Mouse (Mus musculus): ENCODE results near the gene Dot1l. TPM values are rescaled to one million over a fixed set of nuclear protein-coding genes. Genes with fewer than 3 reads are reported as not detected.
"Not testable (repeated sequence)": the region's sequence is repeated elsewhere in the genome, so short reads cannot be mapped to it uniquely, and the experiment has no call there.

Dot1l gene
- total RNA-seq, 2 experiments from 2014 or later = 62.1 TPM

DNA sequence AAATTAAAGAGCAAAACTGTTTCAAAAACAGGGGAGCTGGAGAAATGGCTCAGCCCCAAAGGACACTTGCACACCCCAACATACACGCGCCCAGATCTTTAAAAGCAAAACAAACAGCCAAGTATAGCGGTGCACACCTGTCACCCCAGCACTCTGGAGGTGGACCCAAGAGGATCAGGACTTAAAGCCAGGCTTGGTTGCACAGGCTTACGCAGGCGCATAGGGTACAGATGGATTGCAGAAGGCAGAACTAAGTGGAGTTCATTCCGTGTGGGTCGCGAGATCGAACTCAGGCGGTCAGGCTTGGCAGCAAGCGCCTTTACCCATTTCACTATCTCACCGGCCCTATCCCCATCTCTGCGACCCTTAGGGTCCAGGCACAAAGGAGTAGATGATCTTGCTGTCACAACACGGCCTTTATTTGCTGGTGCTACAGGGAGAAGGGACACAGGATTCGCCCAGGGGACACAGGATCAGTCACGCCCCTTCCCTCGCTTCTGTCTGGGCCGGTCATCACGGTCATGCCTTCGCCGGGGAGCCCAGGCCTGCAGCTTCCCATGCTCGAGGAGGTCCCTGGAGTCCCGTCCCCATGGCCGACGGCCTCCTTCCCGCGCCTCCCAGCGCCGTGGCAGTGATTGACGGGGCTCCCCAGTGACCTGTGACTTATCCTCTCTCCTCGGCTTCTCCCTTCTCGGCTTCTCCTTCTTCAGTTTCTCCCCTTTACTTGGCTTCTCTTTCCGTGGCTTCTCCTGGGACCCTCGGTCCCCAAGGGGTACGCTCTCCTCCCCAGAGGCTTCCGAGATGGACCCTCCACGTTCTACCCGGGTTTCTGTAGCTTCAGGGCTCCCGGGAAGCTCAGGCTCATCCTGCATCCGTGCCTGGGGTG lies 53.3 kb downstream of the Dot1l start:
- no peak for DNase-seq
- intact Hi-C loops (cut with DNase I) = no loop called here

- intact Hi-C loops (cut with DNase I) = no loop called here
- no peak for DNase-seq
Measured at GRCm38 (mm10) chr10:80808985-80809632, 54.1 kb downstream of the Dot1l start.

DNA sequence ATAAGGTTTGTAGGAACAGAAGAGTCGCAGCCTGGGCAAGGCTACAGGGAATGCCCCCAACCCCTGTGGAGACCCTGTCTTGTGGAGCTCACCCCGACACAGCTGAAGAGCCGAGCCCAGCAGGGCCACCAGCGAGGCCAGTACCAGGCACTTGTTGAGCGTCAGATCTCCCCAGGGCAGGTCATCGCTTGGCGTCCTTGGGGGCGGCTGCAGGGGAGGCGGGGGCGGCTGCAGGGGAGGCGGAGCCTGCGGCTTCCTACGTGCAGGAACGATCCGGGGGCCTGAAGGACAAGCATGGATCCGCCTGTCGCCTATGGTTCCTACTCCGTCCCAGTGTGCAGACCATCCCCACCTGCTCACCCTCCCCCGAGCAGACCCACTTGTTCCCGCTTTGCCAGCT lies 55.1 kb downstream of the Dot1l start:
- intact Hi-C loops (cut with DNase I) = no loop called here
- DNase-seq = no peak

DNA sequence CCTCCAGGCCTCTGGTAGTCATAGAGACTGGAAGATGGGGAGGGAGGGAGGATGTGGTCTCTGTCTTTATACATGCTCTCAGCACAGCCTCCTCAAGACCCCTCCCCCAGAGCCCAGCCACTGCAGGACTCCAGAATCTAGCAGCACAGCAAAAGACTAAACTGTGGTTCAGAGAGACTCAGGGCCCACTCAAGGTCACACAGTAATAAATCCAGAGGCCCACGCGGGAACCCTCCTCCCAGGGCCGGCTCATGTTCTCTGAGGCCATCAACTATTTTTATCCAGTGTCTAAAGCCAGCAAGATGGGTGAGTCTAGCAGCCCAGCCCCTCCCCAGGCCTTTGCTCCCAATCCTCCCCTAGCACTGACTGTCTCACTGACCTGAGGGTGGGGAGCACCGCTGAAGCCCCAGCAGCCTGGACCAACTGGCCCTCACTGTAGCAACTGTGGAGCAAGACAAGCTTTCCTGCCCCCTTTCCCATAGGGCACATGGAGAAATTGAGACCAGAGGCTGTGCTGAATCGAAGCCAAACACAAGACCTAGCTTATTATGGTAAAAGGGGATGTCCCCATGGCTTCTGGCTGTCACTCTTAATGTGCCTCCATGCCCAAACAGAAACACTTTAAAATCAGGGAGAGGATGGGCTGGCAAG lies 57.5 kb downstream of the Dot1l start:
- no peak for DNase-seq
- intact Hi-C loops (cut with DNase I) = no loop called here

GRCm38 (mm10) chr10:80813366-80813765 lies 58.4 kb downstream of the Dot1l start, which contains the start of gene Jsrp1:
Jsrp1 (minus strand) TSS chr10:80813498.
- intact Hi-C loops (cut with DNase I) = no loop called here

DNA sequence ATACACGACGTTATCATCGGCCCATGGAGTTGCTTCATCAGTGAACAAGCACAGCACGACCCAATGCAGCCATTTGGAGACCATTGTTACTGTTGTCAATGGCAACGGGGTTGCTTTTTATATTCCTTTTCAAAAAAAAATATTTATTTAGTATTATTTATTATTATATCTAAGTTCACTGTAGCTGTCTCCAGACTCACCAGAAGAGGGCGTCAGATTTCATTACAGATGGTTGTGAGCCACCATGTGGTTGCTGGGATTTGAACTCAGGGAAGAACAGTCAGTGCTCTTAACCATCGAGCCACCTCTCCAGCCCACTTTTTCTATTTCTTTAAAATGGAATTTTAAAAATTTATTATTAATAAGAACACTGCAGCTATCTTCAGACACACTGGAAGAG lies 59.8 kb downstream of the Dot1l start:
- no peak for DNase-seq
- intact Hi-C loops (cut with DNase I) = no loop called here

More at GRCm38 (mm10) chr10:80813366-80813765, 58.4 kb downstream of the Dot1l start, which contains the start of gene Jsrp1:
- DNase-seq = no peak

- intact Hi-C loops (cut with DNase I); DNase-seq: not testable (repeated sequence)
Measured at GRCm38 (mm10) chr10:80816303-80816702, 61.3 kb downstream of the Dot1l start.

GRCm38 (mm10) chr10:80817164-80817563 lies 62.2 kb downstream of the Dot1l start:
- no peak for DNase-seq
- intact Hi-C loops (cut with DNase I) = no loop called here

DNA sequence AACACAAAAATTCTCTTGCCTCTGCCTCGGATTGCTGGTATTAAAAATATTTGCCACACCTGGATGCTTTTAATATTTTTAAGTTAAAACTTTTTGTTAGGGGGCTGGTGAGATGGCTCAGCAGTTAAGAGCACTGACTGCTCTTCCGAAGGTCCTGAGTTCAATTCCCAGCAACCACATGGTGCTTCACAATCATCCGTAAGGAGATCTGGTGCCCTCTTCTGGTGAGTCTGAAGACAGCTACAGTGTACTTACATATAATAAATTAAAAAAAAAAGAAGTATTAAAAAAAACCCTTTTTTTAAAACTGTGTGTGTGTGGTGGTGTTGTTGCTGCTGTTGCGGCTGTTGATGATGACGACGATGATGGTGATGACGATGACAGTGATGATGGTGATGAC lies 62.9 kb downstream of the Dot1l start:
- intact Hi-C loops (cut with DNase I); DNase-seq: not testable (repeated sequence)

DNA sequence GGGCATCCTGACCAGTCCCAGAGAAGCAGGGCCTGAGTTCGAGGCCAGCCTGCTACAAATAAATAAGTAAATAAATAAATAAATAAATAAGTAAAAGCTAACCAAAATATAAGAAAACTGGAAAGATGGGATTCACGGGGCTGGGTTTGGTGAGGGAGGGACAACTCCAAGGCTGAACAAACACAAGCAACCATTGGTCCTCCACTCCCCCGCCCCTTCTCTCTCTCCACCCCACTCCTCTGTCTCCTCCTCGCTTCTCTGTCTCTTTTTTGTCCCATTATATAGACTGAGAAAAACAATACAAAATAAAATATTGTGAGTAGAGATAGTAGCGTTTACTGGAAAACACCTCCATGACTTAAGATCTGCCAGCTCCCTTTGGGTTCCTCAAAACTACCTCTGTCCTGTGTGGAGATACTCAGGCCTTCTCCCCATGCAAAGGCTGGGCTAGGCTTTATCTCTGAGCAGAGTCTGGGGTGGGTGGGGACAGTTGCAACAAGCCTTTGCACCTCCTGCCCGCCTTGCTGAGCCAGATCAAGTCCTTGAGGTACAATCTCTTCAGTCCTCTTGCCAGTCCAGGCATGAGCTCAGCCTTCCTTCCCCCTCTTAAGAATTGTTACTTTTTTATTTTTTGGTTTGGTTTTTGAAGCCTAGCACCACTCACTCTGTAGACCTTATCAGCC lies 63.7 kb downstream of the Dot1l start:
- intact Hi-C loops (cut with DNase I) = no loop called here

GRCm38 (mm10) chr10:80819406-80819805 lies 64.4 kb downstream of the Dot1l start:
- DNase-seq = no peak
- intact Hi-C loops (cut with DNase I) = no loop called here

More for the DNA sequence above, 63.7 kb downstream of the Dot1l start:
- no peak for DNase-seq

GRCm38 (mm10) chr10:80821991-80822390 lies 67.0 kb downstream of the Dot1l start:
- intact Hi-C loops (cut with DNase I) = loop anchor here (5.0 kb wide), 1 partner anchor 60 kb away; no protein-coding TSS in a partner anchor
- DNase-seq = no peak

DNA sequence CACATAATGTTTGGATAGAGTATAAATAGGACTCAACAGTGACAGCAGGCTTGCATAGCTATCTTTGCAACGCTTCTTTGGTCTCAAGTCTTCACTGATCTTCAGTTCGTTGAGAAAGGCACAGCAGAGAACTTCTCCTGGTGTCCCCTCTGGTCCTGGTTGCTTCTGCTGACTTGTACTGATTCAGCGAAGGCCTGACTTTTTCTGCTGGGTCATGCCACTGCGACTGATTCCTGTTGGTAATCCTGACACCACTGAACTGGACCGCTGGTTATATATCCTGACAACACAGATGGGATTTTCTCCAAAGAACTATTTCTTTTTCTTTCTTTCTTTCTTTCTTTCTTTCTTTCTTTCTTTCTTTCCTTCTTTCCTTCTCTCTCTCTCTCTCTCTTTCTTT lies 67.5 kb downstream of the Dot1l start:
- DNase-seq = no peak
- intact Hi-C loops (cut with DNase I) = loop anchor here (5.0 kb wide), 1 partner anchor 60 kb away; no protein-coding TSS in a partner anchor

- no peak for DNase-seq
- intact Hi-C loops (cut with DNase I) = loop anchor here (5.0 kb wide), 1 partner anchor 59 kb away; no protein-coding TSS in a partner anchor
Measured at GRCm38 (mm10) chr10:80823316-80823715, 68.3 kb downstream of the Dot1l start.

GRCm38 (mm10) chr10:80823847-80824643 lies 69.0 kb downstream of the Dot1l start:
- no peak for DNase-seq
- intact Hi-C loops (cut with DNase I) = loop anchor here (5.0 kb wide), 1 partner anchor 58 kb away; no protein-coding TSS in a partner anchor

- DNase-seq = no peak
- intact Hi-C loops (cut with DNase I) = loop anchor here (5.0 kb wide), 2 partner anchors 57 to 172 kb away; no protein-coding TSS in a partner anchor
Measured at GRCm38 (mm10) chr10:80824827-80825226, 69.8 kb downstream of the Dot1l start.

DNA sequence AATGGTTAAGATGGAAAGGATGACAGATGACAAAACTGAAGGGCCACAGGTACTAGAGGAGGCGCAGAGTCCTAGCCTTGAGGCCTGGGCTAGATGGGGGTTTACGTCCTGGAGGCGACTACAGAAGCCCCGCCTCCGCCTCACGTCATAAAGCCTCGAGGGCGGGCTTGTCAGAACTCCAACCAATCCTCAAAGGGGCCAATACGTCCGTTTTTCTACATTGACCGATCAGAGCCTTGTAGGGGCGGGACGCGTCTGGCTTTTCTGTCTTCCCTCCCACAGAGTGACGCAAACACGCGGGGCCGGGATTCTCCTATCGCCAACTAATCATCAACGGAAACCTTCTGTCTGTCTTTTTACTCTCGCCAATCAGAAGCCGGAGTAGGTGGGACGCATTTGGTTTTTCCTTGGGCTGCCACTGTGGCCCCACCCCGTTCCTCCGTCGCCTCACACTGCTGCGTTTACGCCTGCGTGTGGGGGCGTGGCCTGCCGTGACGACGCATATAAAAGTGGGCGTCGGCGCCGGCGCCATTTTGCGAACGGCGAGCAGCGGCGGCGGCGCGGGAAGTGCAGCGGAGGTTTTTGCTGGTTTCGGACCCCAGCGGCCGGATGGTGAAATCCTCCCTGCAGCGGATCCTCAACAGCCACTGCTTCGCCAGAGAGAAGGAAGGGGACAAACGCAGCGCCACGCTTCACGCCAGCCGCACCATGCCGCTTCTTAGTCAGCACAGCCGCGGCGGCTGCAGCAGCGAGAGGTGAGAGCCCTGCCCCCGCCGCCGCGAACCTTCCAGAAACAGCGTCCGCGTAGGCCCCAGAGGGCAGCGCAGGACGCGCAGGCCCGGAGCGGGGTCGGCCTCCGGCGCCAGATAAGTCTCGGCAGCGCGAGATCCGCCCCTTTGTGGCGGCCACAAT lies 71.4 kb downstream of the Dot1l start, which contains the start of gene Oaz1:
Gene Oaz1, plus strand, starts transcription at position 506 of the 912 bp plus-strand sequence.
- peak; percentile 98 for DNase-seq
- intact Hi-C loops (cut with DNase I) = loop anchor here (5.0 kb wide), 1 partner anchor 171 kb away; no protein-coding TSS in a partner anchor
